Mouse (Mus musculus) v-Abl transformed pro-B cells (cell line): ENCODE measurements around the gene Slc35c1.

Experiments used
- in situ Hi-C, 2 experiments: fragments of 400-800 bp; cut with MboI; formaldehyde crosslinking; loops; one replicate each; pipeline ENCODE4 v1.15.1; 2025; ENCODE audit not compliant: unreplicated experiment in 2 of 2

Slc35c1 gene

DNA sequence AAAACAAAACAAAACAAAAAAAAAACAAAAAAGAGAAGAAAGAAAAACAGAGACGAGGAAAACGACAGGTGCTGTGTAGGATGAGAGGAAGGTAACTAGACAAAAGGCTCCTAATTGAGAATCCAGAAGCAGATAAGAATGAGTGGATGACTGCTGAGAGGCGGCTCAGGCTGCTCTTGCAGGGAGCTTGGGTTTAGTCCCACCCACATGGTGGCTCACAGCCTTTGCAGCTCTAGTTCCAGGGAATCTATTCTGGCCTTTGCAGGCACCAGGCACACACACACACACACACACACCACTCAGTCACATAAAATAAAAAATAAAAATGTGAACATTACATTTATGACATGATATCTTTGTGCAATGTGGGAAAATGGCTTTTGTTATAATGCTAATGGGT, 21.8 kb downstream of the Slc35c1 start:
- in situ Hi-C loops: loop anchor here in 1 of 2 experiments (5.0 to 10.0 kb wide), 2 partner anchors 254 to 451 kb away; no protein-coding TSS in a partner anchor

DNA sequence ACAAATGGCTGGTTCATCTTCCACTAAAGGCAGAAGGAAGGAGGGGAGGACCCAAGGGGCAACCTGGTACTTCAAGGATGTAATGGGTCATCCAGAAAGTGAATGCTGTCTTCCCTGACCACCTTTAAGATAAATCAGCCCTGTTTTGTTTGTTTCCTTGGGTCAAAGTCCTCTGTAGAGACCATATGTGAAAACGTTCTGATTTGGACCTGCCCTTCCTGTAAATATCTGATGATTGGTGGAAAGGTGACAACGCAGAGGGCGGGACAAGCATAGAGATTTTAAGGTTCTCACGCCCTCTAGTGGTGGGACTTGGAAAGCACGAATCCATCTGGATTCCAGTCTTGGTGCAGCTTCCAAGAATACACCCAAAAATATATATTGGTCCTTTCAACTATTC, 22.5 kb downstream of the Slc35c1 start:
- in situ Hi-C loops: loop anchor here in 1 of 2 experiments (5.0 to 10.0 kb wide), 2 partner anchors 253 to 451 kb away; no protein-coding TSS in a partner anchor

- in situ Hi-C loops: loop anchor here in 1 of 2 experiments (5.0 to 10.0 kb wide), 2 partner anchors 253 to 450 kb away; no protein-coding TSS in a partner anchor
Observed at GRCm38 (mm10) chr2:92437366-92437765, 23.0 kb downstream of the Slc35c1 start.

DNA sequence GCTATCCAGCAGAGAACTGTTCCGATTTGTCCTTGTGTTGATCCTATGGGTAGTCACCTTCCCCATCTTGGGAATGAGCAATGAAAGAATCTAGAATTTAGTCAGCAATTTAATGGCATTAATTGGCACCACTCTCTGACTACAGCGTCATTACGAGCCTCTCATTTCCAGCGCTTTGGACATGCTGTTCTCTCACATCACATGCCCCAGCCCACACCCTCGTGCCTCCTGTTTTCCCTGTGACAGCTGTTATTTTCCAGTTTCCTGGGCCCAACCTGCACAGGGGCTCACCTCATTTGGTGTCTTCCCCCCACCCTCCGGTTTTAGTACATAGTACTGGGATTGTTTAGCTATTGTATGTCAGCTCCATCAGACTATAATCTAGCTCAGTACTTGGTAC, 25.3 kb downstream of the Slc35c1 start:
- in situ Hi-C loops: loop anchor here in 1 of 2 experiments (5.0 to 10.0 kb wide), 2 partner anchors 250 to 448 kb away; no protein-coding TSS in a partner anchor

DNA sequence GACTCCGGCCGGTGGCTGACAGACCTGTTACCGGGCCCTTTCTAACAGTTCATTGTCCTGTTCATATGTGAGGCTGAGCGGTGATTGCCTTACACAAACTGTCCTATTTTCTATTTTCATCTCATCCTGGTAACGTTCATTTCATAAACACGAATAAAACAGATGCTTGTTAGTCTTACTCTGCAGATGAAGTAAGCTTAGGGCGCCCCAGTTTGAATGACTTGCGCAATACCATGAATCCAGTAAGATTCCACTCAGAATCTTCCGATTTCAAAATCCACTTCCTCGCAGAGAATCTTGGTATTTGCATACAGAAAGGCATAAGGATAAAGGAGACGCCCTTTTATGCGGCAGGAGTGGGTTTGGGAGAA, 26.0 kb downstream of the Slc35c1 start:
- in situ Hi-C loops: loop anchor here in 1 of 2 experiments (5.0 to 10.0 kb wide), 2 partner anchors 127 to 250 kb away; no protein-coding TSS in a partner anchor

DNA sequence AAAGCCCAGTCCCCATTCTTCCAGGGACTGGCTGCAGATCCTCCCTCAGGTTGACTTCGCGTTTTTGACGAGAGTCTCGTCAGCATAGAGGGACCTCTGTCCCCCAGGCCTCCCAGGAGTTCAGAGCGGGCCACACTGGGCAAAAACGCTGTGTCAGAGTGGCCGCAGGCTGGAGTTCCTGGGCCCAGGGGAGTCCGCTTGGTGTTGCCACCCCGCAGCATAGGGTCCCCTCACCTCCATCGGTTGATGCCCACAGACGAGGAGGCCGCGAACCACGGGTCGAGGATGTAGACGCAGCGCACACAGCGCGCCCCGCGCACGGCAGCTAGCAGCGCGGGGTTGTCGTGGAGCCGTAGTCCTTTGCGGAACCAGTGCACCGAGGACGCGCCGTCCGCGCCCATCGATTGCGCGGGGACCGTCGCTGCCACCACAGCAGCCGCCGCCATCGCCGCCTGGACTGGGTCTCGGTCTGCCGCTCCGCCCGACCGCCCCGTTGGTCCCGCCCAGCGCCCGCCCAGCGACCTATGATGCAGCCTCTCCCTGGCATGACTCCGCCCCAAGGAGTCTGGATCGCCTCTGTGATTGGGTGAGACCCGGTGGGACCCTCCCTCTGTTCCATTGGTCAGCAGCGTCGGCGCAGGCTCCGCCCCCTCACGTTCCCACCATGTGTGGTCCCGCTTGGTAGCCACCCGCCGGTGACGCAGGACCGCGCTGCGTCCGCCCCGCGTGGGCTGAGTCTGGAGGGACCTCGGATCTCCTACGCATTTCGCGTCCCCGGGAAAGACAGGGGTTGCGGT, 26.6 kb downstream of the Slc35c1 start, which contains the start of gene Cry2:
TSS of gene Cry2 (minus strand) at position 466 of the 797 bp plus-strand sequence.
- in situ Hi-C loops: loop anchor here in 1 of 2 experiments (5.0 to 10.0 kb wide), 2 partner anchors 126 to 249 kb away; no protein-coding TSS in a partner anchor

- in situ Hi-C loops: loop anchor here in 1 of 2 experiments (5.0 to 10.0 kb wide), 2 partner anchors 125 to 248 kb away; no protein-coding TSS in a partner anchor
Observed at GRCm38 (mm10) chr2:92432299-92433295, 27.7 kb downstream of the Slc35c1 start.

DNA sequence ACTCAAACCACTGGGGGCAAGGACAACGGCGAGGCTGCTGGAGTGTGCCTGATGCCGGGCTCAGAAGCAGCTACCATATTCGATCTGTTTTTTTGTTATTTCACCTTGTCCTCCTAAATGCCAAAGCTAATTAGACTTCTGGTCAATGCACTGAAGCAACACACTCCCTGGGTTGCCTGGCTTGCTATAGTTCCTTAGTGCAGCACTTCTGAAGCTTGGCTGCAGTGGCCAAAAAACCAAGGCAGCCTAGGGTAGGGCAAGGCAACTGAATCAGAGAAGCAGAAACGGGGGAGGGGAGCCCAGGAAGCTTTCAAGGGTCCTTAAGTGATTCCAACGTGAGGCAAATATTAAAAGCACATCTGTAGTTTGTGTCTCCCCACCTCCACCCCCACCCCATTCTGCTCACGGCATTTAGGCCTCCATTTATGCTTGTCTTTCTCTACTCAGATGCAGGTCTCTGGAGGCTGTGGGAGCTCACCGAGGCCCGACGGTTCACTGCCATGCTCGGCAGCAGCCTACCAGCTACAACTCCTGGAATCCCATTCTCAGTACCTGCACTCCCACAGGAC, 28.6 kb downstream of the Slc35c1 start:
- in situ Hi-C loops: loop anchor here in 1 of 2 experiments (5.0 to 10.0 kb wide), 2 partner anchors 124 to 247 kb away; no protein-coding TSS in a partner anchor

DNA sequence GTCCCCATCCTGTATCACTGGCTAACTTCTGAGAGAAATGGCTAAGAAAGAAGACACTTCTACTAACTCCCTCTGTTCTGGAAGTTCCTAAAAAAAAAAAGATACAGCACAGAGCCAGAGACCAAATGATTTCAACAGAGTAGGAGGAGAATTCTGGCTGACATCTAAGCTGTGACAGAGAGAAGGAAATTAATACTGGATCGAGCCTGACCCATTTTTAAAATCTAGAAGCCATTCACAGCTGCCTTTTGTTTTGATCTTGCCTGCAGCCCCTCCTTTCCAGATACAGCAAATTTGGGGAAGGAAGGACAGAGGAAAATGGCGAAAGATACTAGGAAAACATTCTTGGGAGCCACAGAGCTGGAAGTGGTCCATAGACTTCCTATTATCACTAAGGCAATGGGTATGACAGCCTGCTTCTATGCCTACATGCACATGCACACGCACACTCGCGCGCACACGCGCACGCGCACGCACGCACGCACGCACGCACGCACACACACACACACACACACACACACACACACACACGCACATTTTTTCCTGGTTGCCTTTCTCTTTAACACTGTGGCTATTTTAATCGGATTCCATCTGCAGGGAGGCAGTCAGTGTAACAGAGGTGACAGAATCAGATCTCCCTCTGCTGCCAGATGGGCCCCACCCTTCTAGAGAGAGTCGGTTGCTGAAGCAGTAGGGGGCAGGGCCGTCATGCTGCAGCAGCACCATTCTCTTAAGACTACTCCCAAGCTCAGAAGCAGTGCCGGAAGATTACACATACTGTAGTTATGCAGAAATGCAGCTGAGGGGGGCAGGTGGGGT, 29.4 kb downstream of the Slc35c1 start:
- in situ Hi-C loops: loop anchor here in 1 of 2 experiments (5.0 to 10.0 kb wide), 2 partner anchors 124 to 246 kb away; no protein-coding TSS in a partner anchor

- in situ Hi-C loops: loop anchor here in 1 of 2 experiments (5.0 to 10.0 kb wide), 2 partner anchors 123 to 245 kb away; no protein-coding TSS in a partner anchor
Observed at GRCm38 (mm10) chr2:92430089-92430488, 30.2 kb downstream of the Slc35c1 start.

GRCm38 (mm10) chr2:92427882-92428281, 32.5 kb downstream of the Slc35c1 start:
- in situ Hi-C loops: no loop called here

- in situ Hi-C loops: no loop called here
Observed at GRCm38 (mm10) chr2:92426426-92426825, 33.9 kb downstream of the Slc35c1 start.

DNA sequence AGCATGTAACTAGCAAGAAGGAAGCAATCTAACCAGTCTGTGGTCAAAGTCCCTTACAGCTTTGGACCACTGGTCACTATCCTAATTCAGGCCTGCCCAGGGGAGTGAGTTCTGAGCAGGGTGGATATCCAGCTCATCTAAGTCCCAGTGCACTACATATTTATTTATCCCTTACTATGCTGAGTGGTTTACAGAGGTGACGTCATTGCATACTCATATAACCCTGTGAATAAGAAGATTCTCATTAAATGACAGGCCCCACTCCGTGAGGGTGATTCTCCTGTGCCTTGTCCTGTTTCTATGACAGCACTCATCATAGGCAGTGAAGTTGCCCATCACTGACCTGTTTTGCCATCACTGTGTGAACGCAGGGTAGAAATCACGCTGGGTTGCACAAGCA, 35.0 kb downstream of the Slc35c1 start:
- in situ Hi-C loops: no loop called here

- in situ Hi-C loops: no loop called here
Observed at GRCm38 (mm10) chr2:92424462-92425308, 35.7 kb downstream of the Slc35c1 start.

DNA sequence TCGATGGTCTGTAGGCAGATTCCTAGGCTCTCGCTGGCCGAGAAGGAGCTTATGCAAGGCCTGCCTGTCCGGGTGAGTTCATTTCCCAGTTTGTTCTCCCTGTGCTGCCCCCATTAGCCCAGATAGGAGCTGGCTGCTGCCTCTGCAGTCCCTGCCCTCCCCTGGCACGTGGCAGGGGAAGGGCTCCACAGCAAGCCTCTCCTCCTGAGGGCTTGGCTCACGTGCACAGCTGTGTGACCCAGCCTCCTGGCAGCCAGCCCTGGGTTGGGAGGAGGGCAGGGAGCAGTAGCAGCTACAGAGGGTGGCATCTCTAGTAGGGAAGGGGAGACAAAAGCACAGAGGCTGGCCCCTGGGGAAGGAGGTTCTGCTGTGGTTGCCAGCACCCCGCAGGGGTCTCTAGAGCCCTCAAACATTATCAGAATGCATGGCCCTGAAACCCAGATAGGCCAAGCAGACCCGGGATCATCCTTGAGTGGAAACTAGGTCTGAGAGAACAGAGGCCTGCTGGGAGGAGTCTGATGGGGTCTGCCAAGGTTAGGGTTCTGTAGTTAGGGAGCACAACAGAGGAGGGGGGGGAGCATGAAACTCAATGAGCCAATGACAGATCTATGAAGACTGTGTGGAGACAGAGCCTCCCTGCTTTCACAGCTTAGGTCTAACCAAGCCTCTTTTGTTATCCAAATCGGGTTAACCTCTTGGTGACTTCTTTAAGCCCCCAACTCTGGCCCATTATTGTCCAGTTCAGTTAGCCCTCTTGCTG, 36.5 kb downstream of the Slc35c1 start:
- in situ Hi-C loops: no loop called here

GRCm38 (mm10) chr2:92423156-92423555, 37.2 kb downstream of the Slc35c1 start:
- in situ Hi-C loops: no loop called here

GRCm38 (mm10) chr2:92422388-92423135, 37.8 kb downstream of the Slc35c1 start:
- in situ Hi-C loops: no loop called here
